Comparison of ENCODE assay signal across 11 mouse cellular contexts in the genomic region with DNA sequence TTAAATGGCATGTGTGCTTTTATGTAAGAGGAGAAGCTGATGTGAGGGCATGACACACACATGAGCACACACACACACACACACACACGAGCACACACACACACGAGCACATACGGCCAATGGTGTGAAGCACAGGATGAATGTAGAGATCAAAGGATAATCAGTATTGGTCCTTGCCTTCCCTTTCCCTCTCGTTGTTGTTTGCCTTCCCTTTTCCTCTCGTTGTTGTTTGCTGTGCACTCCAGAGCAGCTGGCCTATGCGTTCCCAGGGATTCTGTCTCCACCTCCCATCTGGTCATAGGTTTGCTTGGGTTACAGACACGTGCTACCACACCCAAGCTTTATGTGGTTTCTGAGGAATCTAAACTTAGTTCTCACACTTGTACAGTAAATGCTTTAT.
DNase-seq lines count a peak whose midpoint lies in the region; ATAC-seq and TF ChIP-seq lines count a peak whose summit lies in the region.
"Had no signal": no experiment of that assay in that cellular context is flagged by ENCODE, and none has a peak within 500 bp of the region (broad histone marks: within the 10 kb centered on the region; RNA-seq: fewer than 3 reads in every experiment).

No protein-coding gene starts in this region.

- H3K9me3 ChIP-seq in forebrain, embryonic 13.5 days (replicated peaks): no peaks in the 10 kb centered on the region
- H3K9me3 ChIP-seq in forebrain, postnatal 0 days (ENCODE audit: low read length): no peaks in the 10 kb centered on the region
- H3K9me3 ChIP-seq in midbrain, embryonic 15.5 days: no peaks in the 10 kb centered on the region
- H3K9me3 ChIP-seq: liver, embryonic 15.5 days had no signal

- WGBS in forebrain, embryonic 13.5 days: 39% methylated on average over 7 of the region's 7 CpGs
- WGBS in forebrain, postnatal 0 days: 40% methylated on average over 7 of the region's 7 CpGs
- 13% methylated on average over 7 of the region's 7 CpGs for WGBS in thymus, adult 2 months
- 41% methylated on average over 7 of the region's 7 CpGs for WGBS in midbrain, embryonic 15.5 days

- TF ChIP-seq POLR2A in thymus, adult 2 months (IDR thresholded peaks at IDR 0.05; ENCODE audit: control insufficient read depth, extremely low read depth, insufficient read depth, low read length, poor library complexity): no peak

- no peak overlapping the region for H3K4me2 ChIP-seq in forebrain, embryonic 13.5 days
- no peak overlapping the region for H3K4me2 ChIP-seq in forebrain, postnatal 0 days (ENCODE audit: low read depth)
- no peak overlapping the region for H3K4me2 ChIP-seq in midbrain, embryonic 15.5 days
- H3K4me2 ChIP-seq: liver, embryonic 15.5 days had no signal

- H3K27ac ChIP-seq in forebrain, embryonic 13.5 days: peak overlapping the region; percentile 25
- H3K27ac ChIP-seq in forebrain, postnatal 0 days (ENCODE audit: low read depth, low read length): no peak overlapping the region
- H3K27ac ChIP-seq in thymus, adult 2 months (ENCODE audit: control insufficient read depth, insufficient read depth, low read length): peak overlapping the region; percentile 78
- 0 out of 2 replicates have a peak overlapping the region, but pooled peaks have one; percentile 20 for H3K27ac ChIP-seq in midbrain, embryonic 15.5 days
- H3K27ac ChIP-seq: liver, embryonic 15.5 days had no signal

- H3K27me3 ChIP-seq in forebrain, embryonic 13.5 days: no peaks in the 10 kb centered on the region
- no peaks in the 10 kb centered on the region for H3K27me3 ChIP-seq in forebrain, postnatal 0 days (ENCODE audit: insufficient read depth, low read length)
- H3K27me3 ChIP-seq in thymus, adult 2 months (ENCODE audit: control insufficient read depth, insufficient read depth, low read length): no peaks in the 10 kb centered on the region
- no peaks in the 10 kb centered on the region for H3K27me3 ChIP-seq in midbrain, embryonic 15.5 days (replicated peaks)

- no peak for TF ChIP-seq CTCF in forebrain, postnatal 0 days (IDR thresholded peaks at IDR 0.05; ENCODE audit: low read depth)
- no peak for TF ChIP-seq CTCF in thymus, adult 2 months (IDR thresholded peaks at IDR 0.05; ENCODE audit: borderline replicate concordance, control insufficient read depth, extremely low read depth, insufficient read depth, low read length, poor library complexity)

- H3K4me3 ChIP-seq in forebrain, embryonic 13.5 days: no peak overlapping the region
- H3K4me3 ChIP-seq in forebrain, postnatal 0 days (ENCODE audit: low read depth, low read length): no peak overlapping the region
- 0 out of 2 replicates have a peak overlapping the region, but pooled peaks have one; percentile 11 for H3K4me3 ChIP-seq in thymus, adult 2 months (ENCODE audit: control insufficient read depth, insufficient read depth, low read length)
- H3K4me3 ChIP-seq in midbrain, embryonic 15.5 days: no peak overlapping the region
- H3K4me3 ChIP-seq: liver, embryonic 15.5 days had no signal

- H3K4me1 ChIP-seq in forebrain, embryonic 13.5 days: peaks cover 64% of the 10 kb centered on the region
- H3K4me1 ChIP-seq in forebrain, postnatal 0 days (ENCODE audit: insufficient read depth): peaks cover 32% of the 10 kb centered on the region
- peaks cover 13% of the 10 kb centered on the region for H3K4me1 ChIP-seq in thymus, adult 2 months (replicated peaks; ENCODE audit: control insufficient read depth, insufficient read depth, low read length)
- peaks cover 52% of the 10 kb centered on the region for H3K4me1 ChIP-seq in midbrain, embryonic 15.5 days

- no peaks in the 10 kb centered on the region for H3K36me3 ChIP-seq in forebrain, embryonic 13.5 days (ENCODE audit: poor library complexity, severe bottlenecking)
- no peaks in the 10 kb centered on the region for H3K36me3 ChIP-seq in forebrain, postnatal 0 days (ENCODE audit: insufficient read depth)
- H3K36me3 ChIP-seq in thymus, adult 2 months (ENCODE audit: control insufficient read depth, insufficient read depth, low read length): no peaks in the 10 kb centered on the region
- no peaks in the 10 kb centered on the region for H3K36me3 ChIP-seq in midbrain, embryonic 15.5 days (replicated peaks)
- H3K36me3 ChIP-seq: liver, embryonic 15.5 days had no signal

- H3K9ac ChIP-seq in forebrain, embryonic 13.5 days: 0 out of 2 replicates have a peak overlapping the region, but pooled peaks have one; percentile 12
- H3K9ac ChIP-seq in forebrain, postnatal 0 days: no peak overlapping the region
- H3K9ac ChIP-seq in midbrain, embryonic 15.5 days: no peak overlapping the region
- H3K9ac ChIP-seq: liver, embryonic 15.5 days had no signal

- no peak for ATAC-seq in forebrain, embryonic 13.5 days
- no peak for ATAC-seq in forebrain, postnatal 0 days
- no peak for ATAC-seq in midbrain, embryonic 15.5 days (replicated peaks)

- DNase-seq in forebrain, postnatal 0 days: no peak
- DNase-seq in thymus, adult 2 months: peak; percentile 14
- DNase-seq in thymus, postnatal 10 days (ENCODE audit: low spot score in 2 of 2): no peak
- no peak for DNase-seq in B cell, adult 2 months
- no peak for DNase-seq in cerebellum, adult 9-10 months
- no peak for DNase-seq in gastrocnemius, adult 18-20 months (ENCODE audit: low spot score)
- DNase-seq: kidney, adult 11 months; layer of hippocampus, postnatal 36 days had no signal
